Mouse (Mus musculus) heart, adult 8-10 months (tissue): ENCODE data around the gene Kcnma1. TPM values are rescaled to one million over a fixed set of nuclear protein-coding genes. Genes with fewer than 3 reads are reported as not detected.

Source experiments
- DNase-seq: peaks from one replicate; pipeline ENCODE4 v3.0.0; 2022; ENCODE audit warnings: low spot score
- total RNA-seq, 4 experiments: library from RNA; stranded (reverse); gene quantifications; 2 replicates each; pipeline ENCODE4 v1.2.4; 2022

Gene Kcnma1
- total RNA-seq, 4 experiments from 2014 or later, result 0.63 to 1.4 (median 0.88) TPM

DNA sequence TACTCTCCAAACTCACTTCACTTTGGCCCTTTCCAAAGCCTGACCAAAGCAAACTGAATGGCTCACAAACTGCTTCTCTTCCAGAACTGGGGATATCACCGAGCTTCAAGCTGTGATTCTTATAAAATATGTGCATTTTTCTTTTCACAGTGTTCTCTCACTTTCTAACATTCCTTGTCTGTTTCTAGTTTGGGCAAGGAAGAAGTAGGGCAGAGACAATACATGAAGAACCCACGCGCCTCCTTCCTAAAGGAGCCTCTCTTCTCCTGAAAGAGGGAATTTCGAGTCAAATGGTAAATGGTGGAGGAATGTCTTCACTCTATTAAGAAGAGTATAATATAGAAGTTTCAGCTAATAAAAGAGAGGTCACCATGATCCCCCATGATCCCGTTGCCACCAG lies 709.0 kb downstream of the Kcnma1 start:
- DNase-seq, result no peak

- DNase-seq, result no peak
Observed at GRCm38 (mm10) chr14:23300443-23300842, 713.8 kb downstream of the Kcnma1 start.

GRCm38 (mm10) chr14:23290634-23291033 lies 723.7 kb downstream of the Kcnma1 start:
- DNase-seq, result no peak

- DNase-seq, result no peak
Observed at GRCm38 (mm10) chr14:23266554-23267309, 747.6 kb downstream of the Kcnma1 start.

- no peak for DNase-seq
Observed at GRCm38 (mm10) chr14:23253154-23253553, 761.1 kb downstream of the Kcnma1 start.

DNA sequence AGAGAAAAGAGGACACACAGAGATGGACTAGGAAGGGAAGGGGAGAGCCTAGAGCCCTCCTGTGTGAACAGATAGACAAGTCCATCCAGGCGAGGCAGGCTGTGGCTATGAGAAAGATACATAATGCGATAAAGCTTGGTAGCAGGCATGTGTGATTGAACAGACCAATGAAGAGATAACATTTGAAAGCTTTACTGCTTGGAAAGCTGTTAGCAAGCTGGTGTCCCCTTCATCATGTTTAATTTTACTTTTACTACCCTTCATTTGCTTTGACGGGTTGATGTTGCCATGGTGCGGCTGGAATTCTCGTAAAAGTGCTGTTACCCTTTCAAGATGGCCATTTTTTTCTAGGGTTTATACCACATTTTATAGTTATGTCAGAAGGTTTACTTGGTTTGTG lies 769.8 kb downstream of the Kcnma1 start:
- DNase-seq, result no peak

DNA sequence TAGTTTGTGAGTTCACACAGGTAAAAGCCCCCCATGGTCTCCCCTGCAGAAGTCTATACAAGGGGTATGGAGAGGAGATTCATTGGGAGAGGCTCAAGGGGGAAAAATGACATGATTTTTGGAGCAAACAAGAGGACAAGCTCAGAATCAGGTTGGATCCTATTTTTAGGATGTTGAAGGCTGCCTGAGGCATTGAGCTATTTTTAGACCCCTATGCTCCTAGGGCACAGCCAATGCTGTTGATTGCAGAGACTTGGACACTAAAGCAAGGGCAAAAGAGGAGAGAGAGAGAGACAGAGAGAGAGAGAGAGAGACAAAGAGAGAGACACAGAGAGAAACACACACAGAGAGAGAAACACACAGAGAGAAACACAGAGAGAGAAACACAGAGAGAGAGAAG lies 770.4 kb downstream of the Kcnma1 start:
- DNase-seq, result peak; percentile 36

Other genes starting within 250 kb of the Kcnma1 start
- 10 to 100 TPM in 2 of 4 experiments, 1 to 10 TPM in 2; 9.0 to 12.7 (median 9.8) TPM for gene Dlg5, start 231.4 kb upstream of the Kcnma1 start, total RNA-seq